Mouse (Mus musculus): Measurements from ENCODE around the gene Lrrc42. TPM values are rescaled to one million over a fixed set of nuclear protein-coding genes. Genes with fewer than 3 reads are reported as not detected.

The Lrrc42 gene
- polyA plus RNA-seq, 1 experiment: 24.7 TPM

GRCm38 (mm10) chr4:107252522-107252921 is 810 bp downstream of the Lrrc42 start:
- 2% methylated on average over 11 of the region's 11 CpGs for WGBS
- DNase-seq (ENCODE audit: low read depth, low spot score): no peak

- WGBS: 14% methylated on average over 4 of the region's 4 CpGs
- DNase-seq (ENCODE audit: low read depth, low spot score): no peak
Observed at GRCm38 (mm10) chr4:107250494-107250893, 2.8 kb downstream of the Lrrc42 start.

- no peak for DNase-seq (ENCODE audit: low read depth, low spot score)
- WGBS: 49% methylated on average over 2 of the region's 2 CpGs
Observed at GRCm38 (mm10) chr4:107249471-107249870, 3.9 kb downstream of the Lrrc42 start.

- 53% methylated on average over 3 of the region's 3 CpGs for WGBS
- DNase-seq (ENCODE audit: low read depth, low spot score): no peak
Observed at GRCm38 (mm10) chr4:107248061-107248460, 5.3 kb downstream of the Lrrc42 start.

- 73% methylated on average over 9 of the region's 9 CpGs for WGBS
- no peak for DNase-seq (ENCODE audit: low read depth, low spot score)
Observed at GRCm38 (mm10) chr4:107247110-107247509, 6.2 kb downstream of the Lrrc42 start.

- no peak for DNase-seq (ENCODE audit: low read depth, low spot score)
- WGBS: 79% methylated on average over 1 of the region's 1 CpGs
Observed at GRCm38 (mm10) chr4:107246040-107246439, 7.3 kb downstream of the Lrrc42 start.

GRCm38 (mm10) chr4:107245368-107245767 is 8.0 kb downstream of the Lrrc42 start:
- WGBS: 14% methylated on average over 2 of the region's 2 CpGs
- no peak for DNase-seq (ENCODE audit: low read depth, low spot score)

GRCm38 (mm10) chr4:107243365-107244333 is 9.7 kb downstream of the Lrrc42 start:
- WGBS: 64% methylated on average over 6 of the region's 6 CpGs
- DNase-seq (ENCODE audit: low read depth, low spot score): no peak

GRCm38 (mm10) chr4:107240196-107240595 is 13.1 kb downstream of the Lrrc42 start:
- 94% methylated on average over 6 of the region's 6 CpGs for WGBS
- no peak for DNase-seq (ENCODE audit: low read depth, low spot score)

GRCm38 (mm10) chr4:107238253-107238652 is 15.1 kb downstream of the Lrrc42 start:
- DNase-seq (ENCODE audit: low read depth, low spot score): no peak
- 69% methylated on average over 2 of the region's 2 CpGs for WGBS

- 49% methylated on average over 3 of the region's 3 CpGs for WGBS
- DNase-seq (ENCODE audit: low read depth, low spot score): no peak
Observed at GRCm38 (mm10) chr4:107232219-107232618, 21.1 kb downstream of the Lrrc42 start.

GRCm38 (mm10) chr4:107226313-107226712 is 27.0 kb downstream of the Lrrc42 start:
- WGBS: 81% methylated on average over 2 of the region's 2 CpGs
- DNase-seq (ENCODE audit: low read depth, low spot score): no peak

- WGBS: 50% methylated on average over 11 of the region's 11 CpGs
- peak; percentile 64 for DNase-seq (ENCODE audit: low read depth, low spot score)
Observed at GRCm38 (mm10) chr4:107223225-107224204, 29.8 kb downstream of the Lrrc42 start.

- WGBS: 29% methylated on average over 5 of the region's 5 CpGs
Observed at GRCm38 (mm10) chr4:107221524-107221923, 31.8 kb downstream of the Lrrc42 start.

GRCm38 (mm10) chr4:107217574-107217973 is 35.8 kb downstream of the Lrrc42 start:
- no peak for DNase-seq (ENCODE audit: low read depth, low spot score)
- WGBS: 58% methylated on average over 9 of the region's 9 CpGs

More at GRCm38 (mm10) chr4:107221524-107221923, 31.8 kb downstream of the Lrrc42 start:
- DNase-seq (ENCODE audit: low read depth, low spot score): peak; percentile 58

GRCm38 (mm10) chr4:107213279-107214011 is 39.9 kb downstream of the Lrrc42 start:
- no peak for DNase-seq (ENCODE audit: low read depth, low spot score)
- 46% methylated on average over 12 of the region's 12 CpGs for WGBS

GRCm38 (mm10) chr4:107211936-107212335 is 41.4 kb downstream of the Lrrc42 start:
- WGBS: 79% methylated on average over 5 of the region's 5 CpGs
- DNase-seq (ENCODE audit: low read depth, low spot score): no peak

- no peak for DNase-seq (ENCODE audit: low read depth, low spot score)
- WGBS: 28% methylated on average over 4 of the region's 4 CpGs
Observed at GRCm38 (mm10) chr4:107211465-107211864, 41.9 kb downstream of the Lrrc42 start.

GRCm38 (mm10) chr4:107210483-107211097 is 42.7 kb downstream of the Lrrc42 start:
- DNase-seq (ENCODE audit: low read depth, low spot score): no peak
- WGBS: 21% methylated on average over 5 of the region's 5 CpGs

Data from large intestine, adult 2 months (tissue).